Mouse (Mus musculus): ENCODE data around the gene Tmem108.
"Not testable (repeated sequence)": the region's sequence is repeated elsewhere in the genome, so short reads cannot be mapped to it uniquely, and the experiment has no call there.

The Tmem108 gene

GRCm38 (mm10) chr9:103681741-103682330 is 79.8 kb downstream of the Tmem108 start:
- DNase-seq (ENCODE audit: low read depth, low spot score) = no peak

DNA sequence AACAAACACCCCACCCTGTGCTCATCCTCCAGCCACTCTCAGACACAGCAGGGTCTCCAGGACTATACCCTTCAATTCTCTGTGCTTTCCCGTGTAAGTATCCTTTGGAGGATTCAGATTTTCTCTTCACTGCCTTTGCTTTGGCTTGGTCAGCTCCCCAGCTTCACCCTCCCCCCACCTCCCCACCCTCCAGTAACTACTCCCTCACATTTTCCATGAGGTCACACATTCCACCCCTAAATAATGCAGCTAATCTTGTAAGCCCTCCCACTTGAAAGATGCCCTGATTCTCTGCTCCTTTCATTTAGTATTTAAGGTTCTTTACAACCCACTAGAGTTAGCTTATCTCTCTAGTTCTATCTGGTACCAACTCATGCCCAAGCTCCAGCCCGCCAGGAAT is 82.4 kb downstream of the Tmem108 start:
- DNase-seq (ENCODE audit: low read depth, low spot score) = no peak

- no peak for DNase-seq (ENCODE audit: low read depth, low spot score)
Observed at GRCm38 (mm10) chr9:103678531-103679060, 83.0 kb downstream of the Tmem108 start.

DNA sequence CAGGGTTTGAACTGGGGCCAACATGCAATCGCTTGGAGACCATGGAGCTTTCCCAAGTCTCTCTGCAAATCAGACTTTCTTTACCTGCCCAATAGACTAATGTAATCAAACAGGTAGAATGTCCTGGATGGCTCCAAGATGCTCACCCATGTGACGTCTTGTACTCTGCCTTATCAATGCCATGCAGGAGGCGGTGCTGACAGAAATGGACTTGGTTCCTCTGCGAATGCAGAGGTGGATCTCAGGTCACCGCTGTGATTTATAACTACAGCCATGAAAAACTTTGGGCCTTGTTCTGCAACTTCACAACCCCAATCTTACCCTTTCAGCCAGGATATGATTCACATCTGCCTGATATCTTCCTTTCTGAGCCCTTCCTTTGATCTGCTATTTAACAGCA is 83.8 kb downstream of the Tmem108 start:
- no peak for DNase-seq (ENCODE audit: low read depth, low spot score)

DNA sequence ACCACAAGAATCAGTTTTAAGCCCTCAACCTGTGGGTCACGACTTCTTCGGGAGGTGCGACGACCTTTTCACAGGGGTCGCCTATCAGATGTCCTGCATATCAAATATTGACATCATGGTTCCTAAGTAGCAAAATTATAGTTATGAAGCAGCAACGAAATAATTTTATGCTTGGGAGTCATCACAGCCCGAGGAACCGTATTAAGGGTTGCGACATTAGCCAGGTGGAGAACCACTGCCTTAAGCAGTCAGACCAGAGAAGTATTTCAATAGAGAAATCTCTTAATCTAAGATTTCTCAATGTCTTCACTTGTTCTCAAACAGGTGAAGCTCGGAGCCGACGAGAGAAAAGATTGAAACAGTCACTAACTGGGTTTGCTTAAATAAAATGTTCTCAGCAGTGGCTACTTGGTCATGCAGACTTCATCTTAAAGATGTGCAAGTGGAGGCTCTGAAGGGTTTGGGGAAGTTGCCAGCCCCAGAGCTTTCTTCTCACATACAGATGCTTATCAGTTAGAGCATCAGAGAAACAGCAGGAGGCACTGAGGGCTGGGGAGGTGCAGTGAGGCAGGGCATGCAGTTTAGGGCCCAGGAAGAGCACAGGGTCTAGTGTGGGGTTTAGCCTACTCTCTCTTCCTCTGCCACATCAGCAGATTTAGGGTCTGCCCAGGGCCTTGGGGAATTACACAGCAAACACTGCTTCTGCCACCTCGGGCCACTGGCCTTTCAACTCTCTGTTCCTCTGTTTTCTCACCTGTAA is 85.7 kb downstream of the Tmem108 start:
- no peak for DNase-seq (ENCODE audit: low read depth, low spot score)

GRCm38 (mm10) chr9:103672881-103673280 is 88.8 kb downstream of the Tmem108 start:
- no peak for DNase-seq (ENCODE audit: low read depth, low spot score)

- DNase-seq (ENCODE audit: low read depth, low spot score) = not testable (repeated sequence)
Observed at GRCm38 (mm10) chr9:103670592-103671113, 91.0 kb downstream of the Tmem108 start.

GRCm38 (mm10) chr9:103668830-103669229 is 92.8 kb downstream of the Tmem108 start:
- no peak for DNase-seq (ENCODE audit: low read depth, low spot score)

GRCm38 (mm10) chr9:103665817-103666216 is 95.8 kb downstream of the Tmem108 start:
- DNase-seq (ENCODE audit: low read depth, low spot score) = no peak

DNA sequence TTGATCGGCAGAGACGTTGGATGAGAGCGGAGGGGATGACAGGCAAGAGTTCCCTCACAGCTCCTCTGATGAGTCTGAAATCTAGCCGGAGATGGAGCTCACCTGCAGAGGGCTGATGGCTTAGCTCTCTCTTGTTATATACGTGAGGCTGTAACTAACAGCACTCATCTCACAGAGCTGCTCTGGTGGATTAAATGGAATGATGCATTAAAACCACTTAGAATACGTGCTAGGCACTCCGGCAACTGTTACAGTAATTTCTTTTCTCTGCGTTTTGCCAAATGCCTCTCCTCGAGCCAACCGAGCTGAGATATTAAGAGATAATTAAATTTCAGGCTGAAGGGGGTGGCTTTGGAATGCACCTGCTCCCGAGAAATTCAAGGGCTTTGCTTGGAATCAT is 97.5 kb downstream of the Tmem108 start:
- no peak for DNase-seq (ENCODE audit: low read depth, low spot score)

DNA sequence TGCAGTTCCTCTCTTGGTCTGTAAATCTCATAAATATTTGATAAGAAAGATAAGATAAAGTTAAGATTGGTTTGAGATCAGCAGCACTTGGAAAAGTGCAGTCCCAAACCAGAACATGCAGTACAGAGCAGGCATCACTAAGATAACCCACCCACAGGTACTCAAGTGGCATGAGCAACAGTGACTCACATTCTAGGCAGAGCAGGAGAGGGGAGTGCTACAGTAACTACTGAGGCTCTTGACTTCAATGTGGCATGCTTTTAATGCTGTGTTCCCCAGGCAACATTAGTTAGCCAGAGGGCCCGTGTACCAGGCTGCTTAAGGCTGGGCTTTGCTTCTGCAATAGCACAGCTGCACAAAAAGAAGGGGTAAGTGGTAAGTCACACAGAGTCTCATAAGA is 99.8 kb downstream of the Tmem108 start:
- no peak for DNase-seq (ENCODE audit: low read depth, low spot score)

DNA sequence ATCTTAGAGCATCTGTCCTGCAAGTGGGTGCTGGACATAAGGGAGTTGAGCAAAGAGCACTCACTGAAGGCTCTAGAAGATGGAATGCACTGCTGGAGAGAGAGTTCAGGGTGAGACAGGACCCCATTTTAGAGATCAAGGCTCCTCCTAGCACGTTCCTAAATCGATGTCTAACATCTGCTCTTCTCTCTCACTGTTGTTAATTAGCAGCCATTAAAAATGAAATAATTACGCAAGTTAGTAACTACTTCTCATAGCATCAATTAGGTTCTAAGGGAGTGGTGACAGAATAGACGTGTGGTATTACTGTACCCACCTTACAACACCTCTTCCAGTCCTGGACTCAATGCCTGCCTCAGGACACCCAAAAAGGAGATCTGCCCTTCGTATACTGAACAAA is 103.7 kb downstream of the Tmem108 start:
- DNase-seq (ENCODE audit: low read depth, low spot score) = no peak

DNA sequence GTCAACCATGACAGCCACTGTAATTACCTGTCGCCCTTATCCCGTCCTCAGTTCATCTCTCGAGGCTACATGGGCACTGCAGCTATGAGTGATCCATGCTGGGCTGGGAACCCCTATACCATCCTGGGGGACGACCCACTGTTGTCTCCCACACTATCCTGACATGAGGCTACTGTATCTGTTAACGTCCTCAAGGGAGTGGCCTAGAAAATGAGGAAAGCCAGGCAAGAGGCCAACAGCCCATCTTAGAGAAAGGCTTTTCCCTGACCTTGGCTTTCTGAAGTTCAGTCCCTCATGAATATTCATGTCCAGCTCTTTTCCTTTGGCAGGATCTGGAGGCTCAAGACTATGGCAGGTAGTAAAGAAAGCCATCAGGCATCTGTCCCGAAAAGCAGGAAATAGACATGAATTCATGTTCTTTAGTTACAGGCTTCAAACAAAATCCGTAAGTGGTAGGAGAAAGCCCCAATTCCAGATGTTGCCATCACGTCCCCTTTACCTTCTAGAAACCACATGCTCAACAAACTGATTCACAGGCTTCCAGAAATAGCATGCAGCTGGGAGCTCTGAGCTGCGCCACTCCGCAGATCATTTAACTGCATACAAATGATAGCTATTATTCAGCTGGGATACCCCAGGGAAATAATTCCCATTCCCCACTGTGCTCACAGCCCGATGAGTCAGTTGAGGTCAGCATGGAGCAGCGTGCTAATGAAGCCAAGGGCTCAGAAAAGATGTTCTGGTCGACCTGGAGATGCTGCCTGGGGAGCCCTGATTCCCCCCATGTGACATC is 104.3 kb downstream of the Tmem108 start:
- no peak for DNase-seq (ENCODE audit: low read depth, low spot score)

GRCm38 (mm10) chr9:103653995-103654587 is 107.5 kb downstream of the Tmem108 start:
- peak; percentile 38 for DNase-seq (ENCODE audit: low read depth, low spot score)

- DNase-seq (ENCODE audit: low read depth, low spot score) = no peak
Observed at GRCm38 (mm10) chr9:103652127-103652882, 109.3 kb downstream of the Tmem108 start.

DNA sequence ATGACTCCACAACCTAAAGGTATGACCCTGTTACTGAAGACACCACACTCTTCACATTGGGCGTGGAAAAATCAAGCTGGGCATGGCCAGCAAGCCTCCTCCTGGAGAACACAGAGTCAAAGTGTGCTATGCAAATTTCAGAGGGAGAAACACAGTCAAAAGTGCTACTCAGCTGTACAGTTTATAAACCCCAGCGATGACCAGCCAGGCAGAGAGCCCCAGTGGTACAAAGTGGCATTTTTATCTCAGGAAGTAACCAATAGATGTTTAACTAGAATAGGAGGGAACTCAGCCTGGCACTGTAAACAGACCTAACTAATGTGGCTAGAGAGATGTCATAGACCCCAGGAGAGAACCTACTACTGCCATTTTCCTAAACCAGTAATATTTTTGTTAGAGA is 115.0 kb downstream of the Tmem108 start:
- no peak for DNase-seq (ENCODE audit: low read depth, low spot score)

DNA sequence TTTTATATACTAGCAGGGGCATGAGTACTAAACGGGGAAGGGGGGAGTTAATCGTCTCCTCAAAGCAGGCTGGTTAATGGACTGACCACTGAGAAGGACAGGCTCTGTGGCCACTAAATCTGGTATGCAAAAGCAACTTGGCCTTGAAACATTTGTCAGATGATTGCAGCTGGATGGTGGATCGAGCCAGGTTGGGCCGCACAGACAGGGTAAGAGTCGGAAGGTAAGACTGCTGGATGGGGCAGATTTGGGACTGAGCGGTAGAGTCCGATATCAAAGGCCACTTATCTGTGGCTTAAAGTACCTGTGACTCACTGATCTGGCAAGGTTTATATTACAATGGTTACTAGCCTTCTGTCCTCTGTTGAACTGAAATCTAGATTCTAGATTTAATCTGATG is 115.9 kb downstream of the Tmem108 start:
- no peak for DNase-seq (ENCODE audit: low read depth, low spot score)

GRCm38 (mm10) chr9:103642300-103642699 is 119.3 kb downstream of the Tmem108 start:
- DNase-seq (ENCODE audit: low read depth, low spot score) = no peak

DNA sequence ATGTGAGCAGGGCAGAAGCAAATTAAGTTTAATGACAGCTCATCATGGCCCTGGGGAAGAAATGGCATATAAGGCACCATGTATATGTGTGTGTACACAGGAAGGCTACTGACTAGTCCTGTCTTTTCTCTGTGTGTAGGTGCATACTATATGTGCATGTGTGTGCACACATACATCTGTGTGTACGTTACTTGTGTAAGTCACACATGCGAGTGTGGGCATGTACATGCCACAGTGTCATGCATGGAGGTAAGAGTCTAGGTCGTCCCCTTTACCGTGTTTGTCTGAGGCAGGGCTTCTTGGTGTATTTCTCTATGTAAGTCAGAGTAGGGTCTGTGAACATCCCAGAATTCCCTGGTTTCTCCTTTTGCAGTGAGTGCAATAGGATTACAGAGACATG is 120.3 kb downstream of the Tmem108 start:
- DNase-seq (ENCODE audit: low read depth, low spot score) = no peak

GRCm38 (mm10) chr9:103639413-103639812 is 122.2 kb downstream of the Tmem108 start:
- DNase-seq (ENCODE audit: low read depth, low spot score) = no peak

- DNase-seq (ENCODE audit: low read depth, low spot score) = no peak
Observed at GRCm38 (mm10) chr9:103637451-103637850, 124.2 kb downstream of the Tmem108 start.

All from retina, postnatal 7 days (tissue).